Mouse (Mus musculus) left cerebral cortex, postnatal 25 days (tissue): ENCODE data around the gene Mcm3. TPM values are rescaled to one million over a fixed set of nuclear protein-coding genes. Genes with fewer than 3 reads are reported as not detected.
A peak's percentile ranks its signal among the peaks of the same experiment; 100 is the strongest.
"Not testable (repeated sequence)": the region's sequence is repeated elsewhere in the genome, so short reads cannot be mapped to it uniquely, and the experiment has no call there.

Experiments used
- DNase-seq, 2 experiments: peaks; one replicate each; pipeline ENCODE4 v3.0.0; 2022; ENCODE audit warnings: low spot score in 2 of 2, mixed read lengths in 1 of 2
- intact Hi-C: fragments of 180-260 bp; cut with DNase I; formaldehyde crosslinking; loops from one replicate; pipeline ENCODE4 v1.15.1; 2025
- total RNA-seq, 2 experiments: library from RNA; stranded (reverse); gene quantifications; 2 replicates each; pipeline ENCODE4 v1.2.3; 2021

The Mcm3 gene
- total RNA-seq, 2 experiments from 2014 or later = 2.2 to 3.1 TPM

DNA sequence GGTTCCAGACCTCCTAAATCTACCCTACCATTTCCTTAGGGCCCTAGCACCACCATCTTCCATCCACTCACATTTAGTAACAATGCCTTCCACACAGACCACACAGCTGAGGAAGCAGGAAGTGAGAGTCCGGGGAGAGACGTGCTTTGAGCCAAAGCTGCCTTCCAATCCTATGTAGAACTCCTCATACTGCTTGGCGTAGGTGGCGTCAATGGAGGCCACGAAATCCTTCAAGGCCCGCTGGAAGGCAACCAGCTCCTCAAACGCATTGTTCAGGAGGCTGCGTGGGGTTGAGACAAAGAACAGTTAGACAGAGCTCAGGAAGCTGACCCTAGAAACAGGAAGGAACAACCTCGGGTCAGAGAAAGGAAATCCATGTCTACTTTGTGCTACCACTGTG lies 2.9 kb downstream of the Mcm3 start:
- no peak for DNase-seq
- intact Hi-C loops = no loop called here

DNA sequence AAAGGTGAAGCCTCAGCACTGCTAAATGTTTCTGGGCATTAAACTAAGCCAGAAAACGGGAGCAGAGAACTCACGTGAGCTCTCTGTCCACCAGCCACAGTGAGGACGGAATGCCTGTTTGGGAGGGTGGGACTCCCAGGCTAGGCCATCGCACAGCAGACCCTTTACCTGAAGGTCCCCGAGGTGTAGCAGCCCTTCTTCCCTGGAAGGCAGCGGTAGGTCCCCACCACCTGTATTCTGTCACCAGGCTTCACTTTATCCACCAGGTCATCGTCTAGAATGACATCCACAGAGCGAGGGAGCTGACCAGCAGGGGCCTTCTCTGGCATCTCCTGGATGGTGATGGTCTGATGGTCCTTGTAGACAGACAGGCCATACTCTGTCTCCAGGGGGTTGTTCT lies 5.6 kb downstream of the Mcm3 start:
- intact Hi-C loops = no loop called here
- no peak for DNase-seq

DNA sequence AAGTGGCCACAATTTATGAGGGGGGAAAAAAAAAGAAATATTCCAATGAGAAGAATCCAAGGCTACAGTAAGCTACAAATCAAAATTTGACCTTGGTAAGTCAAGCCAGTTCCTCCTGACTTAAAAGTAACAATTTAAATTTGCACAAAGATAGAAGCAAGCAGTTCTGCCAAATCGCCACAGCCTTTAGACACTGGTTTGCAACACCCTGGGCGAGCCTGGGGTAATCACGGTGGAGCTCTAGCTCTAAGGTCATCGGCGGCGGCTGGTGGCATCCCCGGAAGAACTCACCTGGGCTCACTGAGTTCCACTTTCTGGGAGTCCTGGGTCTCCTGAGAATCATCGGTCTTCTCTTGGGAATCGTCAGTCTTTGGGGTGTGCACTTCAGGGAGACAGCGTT lies 15.6 kb downstream of the Mcm3 start:
- intact Hi-C loops = loop anchor here (5.0 kb wide), 2 partner anchors 88 to 358 kb away; partner anchors contain the start of gene Paqr8
- no peak for DNase-seq

DNA sequence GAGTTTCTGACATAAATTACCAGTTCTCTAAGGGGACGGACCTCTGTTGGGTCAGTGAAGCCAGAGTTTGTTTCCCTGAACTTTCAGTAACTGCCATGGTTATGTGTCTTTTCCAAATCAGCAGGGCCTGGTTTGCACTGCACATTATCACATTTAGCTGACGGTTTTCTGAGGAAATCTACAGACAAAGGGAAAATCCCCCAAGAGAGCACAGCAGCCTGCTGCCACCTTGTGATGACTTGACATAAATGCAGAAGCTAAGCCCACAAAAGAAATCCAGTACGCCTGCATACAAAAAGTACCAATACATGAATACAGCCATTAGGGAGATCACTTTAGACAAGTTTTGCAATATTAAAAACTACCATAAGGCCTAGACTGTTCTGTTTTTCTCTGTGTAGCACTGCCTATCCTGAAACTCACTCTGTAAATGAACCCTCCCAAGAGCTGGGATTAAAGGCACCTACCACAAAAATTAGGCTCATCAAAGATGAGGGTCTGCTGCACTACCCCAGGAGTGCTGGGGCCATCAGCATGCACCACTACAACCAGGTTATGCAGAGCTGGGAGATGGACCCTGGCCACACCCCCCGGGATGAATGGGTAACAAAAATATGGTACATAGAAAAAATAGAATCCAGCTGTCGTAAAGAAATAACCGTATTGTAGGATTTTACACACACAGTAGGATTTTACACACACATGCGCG lies 18.3 kb downstream of the Mcm3 start:
- DNase-seq = peak; percentile 56 to 80
- intact Hi-C loops = loop anchor here (1.0 to 5.0 kb wide), 4 partner anchors 90 to 360 kb away; partner anchors contain the start of gene Paqr8

DNA sequence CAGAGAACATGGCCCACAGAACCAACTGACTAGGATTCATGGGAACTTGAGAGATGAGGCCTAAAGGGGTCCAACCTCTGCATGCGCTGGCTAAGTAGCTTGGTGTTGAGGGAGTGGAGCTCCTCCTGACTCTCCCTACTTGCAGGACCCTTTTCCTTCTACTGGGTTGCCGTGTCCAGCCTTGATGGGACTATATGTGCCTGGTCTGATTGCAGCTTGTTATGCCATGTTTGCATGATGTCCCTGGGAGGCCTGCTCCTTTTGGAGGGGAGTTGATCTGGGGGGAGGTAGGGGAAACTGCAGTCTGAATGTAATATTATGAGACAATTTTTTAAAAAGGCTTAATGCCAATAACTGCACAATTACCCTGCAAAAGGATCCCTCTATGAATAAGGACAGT lies 18.8 kb downstream of the Mcm3 start:
- intact Hi-C loops = loop anchor here (2.0 to 5.0 kb wide), 3 partner anchors 91 to 361 kb away; partner anchors contain the start of gene Paqr8
- no peak for DNase-seq

DNA sequence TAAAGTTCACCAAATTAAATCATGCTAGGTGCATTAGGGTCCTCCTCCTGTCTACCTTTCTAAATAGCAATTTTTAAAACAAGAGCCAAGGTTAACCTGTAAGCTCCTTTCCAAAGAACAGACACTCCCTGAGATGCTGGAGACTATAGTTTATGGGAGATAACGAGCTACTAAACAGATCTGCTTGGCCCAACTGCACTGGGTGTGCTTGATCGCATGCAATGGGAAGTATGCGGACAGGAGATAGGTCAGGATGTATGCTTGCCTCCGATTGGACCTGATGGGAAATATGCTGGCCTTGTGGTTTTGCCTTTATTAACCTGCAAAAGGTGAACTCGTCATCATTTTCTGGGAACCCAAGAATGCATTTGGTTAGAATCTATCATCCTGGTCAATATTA lies 24.9 kb downstream of the Mcm3 start:
- DNase-seq = no peak
- intact Hi-C loops = no loop called here

DNA sequence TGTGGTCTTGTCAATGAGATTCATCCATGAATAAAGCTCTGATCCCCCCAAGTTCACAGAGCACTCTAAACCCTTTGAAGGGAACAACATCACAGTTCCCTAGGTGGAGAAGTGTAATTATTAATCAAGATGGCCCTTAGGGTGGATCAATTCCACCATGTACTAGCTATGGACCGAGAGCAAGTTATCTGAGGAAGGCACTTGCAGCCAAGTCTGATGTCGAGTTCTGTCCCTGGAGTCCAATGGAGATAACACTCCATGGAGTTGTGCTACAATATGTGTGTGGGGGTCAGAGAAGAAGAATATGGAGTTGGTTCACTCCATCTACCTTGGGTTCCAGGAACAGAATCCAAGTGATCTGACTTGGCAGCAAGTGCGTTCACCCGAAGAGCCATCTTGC lies 25.4 kb downstream of the Mcm3 start:
- no peak for DNase-seq
- intact Hi-C loops = no loop called here

DNA sequence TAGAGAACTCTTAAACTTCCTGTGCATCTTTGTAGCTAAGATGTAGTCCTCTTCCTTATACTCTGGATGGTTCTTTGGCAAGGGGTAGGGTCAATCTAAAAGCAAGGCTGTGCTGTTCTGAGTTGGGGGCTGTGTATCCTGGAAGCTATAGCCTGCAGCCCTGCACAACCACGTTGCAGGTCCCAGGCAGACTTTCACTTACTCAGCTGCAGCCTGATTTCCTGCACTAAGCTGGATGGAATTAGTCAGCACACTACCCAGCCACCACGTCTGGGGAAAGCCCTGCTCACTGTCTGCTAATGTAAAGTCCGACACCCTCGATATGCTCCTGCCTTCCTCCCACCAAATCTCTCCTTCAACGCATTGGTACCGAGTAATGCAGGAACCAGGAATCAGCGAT lies 28.7 kb downstream of the Mcm3 start:
- intact Hi-C loops = no loop called here
- peak in 1 of 2 experiments; percentile 24 for DNase-seq

DNA sequence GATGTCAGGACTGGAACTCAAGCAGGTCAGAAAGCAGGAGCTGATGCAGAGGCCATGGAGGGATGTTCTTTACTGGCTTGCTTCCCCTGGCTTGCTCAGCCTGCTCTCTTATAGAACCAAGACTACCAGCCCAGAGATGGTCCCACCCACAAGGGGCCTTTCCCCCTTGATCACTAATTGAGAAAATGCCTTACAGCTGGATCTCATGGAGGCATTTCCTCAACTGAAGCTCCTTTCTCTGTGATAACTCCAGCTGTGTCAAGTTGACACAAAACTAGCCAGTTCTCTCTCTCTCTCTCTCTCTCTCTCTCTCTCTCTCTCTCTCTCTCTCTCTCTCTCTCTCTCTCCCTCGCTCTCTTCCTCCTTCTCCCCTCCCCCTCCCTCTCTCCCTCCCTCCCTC lies 29.6 kb downstream of the Mcm3 start, which contains the start of gene Il17f:
Il17f (minus strand) TSS at position 101 of the 400 bp plus-strand sequence.
- DNase-seq = not testable (repeated sequence)

DNA sequence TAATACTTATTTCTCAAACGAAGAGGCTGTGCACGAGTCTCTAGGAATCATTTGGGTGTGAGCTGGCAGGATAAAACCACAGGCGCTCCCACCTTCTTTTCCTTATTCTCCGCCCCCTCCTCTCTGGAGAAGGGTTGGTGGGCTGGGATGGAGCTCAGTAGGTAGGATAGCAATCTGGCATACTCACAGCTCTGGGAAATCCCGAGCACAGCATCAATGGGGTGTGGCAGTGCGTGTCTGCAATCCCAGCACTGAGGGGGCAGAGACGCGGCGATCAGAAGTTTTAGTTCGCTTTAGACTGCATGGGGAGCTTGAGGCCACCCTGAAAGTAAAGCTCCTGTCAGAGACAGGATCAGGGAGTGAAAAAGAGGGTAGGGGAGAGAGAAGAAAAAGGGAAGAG lies 31.7 kb downstream of the Mcm3 start:
- DNase-seq = peak in 1 of 2 experiments; percentile 9
- intact Hi-C loops = no loop called here

More for the DNA sequence above, 29.6 kb downstream of the Mcm3 start, which contains the start of gene Il17f:
- intact Hi-C loops = not testable (repeated sequence)

DNA sequence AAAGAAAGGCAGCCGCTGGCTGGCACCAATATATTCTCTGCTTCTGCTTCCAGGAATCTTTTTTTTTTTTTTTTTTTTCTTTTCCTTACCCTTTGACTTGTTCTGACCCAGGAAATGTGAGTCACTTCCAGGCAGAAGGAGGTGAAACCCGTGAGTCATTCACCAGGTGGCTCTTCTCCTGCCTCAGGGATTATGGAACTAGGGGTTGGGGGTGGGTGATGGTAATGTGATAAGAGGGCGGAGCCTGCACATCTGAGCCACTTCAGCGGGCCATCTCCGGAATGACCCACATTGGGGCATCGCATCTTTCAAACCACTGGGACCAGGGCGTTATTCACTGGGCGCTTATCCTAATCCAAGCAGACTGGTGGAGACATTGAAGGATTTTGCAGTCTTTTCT lies 33.1 kb downstream of the Mcm3 start:
- no peak for DNase-seq
- intact Hi-C loops = no loop called here

DNA sequence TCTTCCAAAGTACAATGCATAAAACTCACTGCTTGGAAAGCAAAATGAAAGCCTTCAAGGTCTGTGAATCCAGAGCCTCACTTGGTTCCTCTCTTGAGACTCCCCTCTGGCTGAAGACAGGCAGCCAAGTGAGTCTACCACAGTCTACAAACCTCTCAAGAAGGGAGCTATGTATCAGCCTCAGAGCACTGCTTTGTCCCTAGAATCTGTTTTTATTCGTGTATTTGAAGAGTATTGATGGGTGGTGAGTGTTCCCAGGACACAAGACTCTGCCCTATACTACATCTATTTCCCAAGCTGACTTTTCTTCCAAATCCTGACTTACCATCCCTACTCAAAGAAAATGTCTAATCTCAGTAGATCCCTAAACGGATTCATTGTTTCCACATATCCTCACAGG lies 41.7 kb downstream of the Mcm3 start:
- intact Hi-C loops = no loop called here
- DNase-seq = no peak

DNA sequence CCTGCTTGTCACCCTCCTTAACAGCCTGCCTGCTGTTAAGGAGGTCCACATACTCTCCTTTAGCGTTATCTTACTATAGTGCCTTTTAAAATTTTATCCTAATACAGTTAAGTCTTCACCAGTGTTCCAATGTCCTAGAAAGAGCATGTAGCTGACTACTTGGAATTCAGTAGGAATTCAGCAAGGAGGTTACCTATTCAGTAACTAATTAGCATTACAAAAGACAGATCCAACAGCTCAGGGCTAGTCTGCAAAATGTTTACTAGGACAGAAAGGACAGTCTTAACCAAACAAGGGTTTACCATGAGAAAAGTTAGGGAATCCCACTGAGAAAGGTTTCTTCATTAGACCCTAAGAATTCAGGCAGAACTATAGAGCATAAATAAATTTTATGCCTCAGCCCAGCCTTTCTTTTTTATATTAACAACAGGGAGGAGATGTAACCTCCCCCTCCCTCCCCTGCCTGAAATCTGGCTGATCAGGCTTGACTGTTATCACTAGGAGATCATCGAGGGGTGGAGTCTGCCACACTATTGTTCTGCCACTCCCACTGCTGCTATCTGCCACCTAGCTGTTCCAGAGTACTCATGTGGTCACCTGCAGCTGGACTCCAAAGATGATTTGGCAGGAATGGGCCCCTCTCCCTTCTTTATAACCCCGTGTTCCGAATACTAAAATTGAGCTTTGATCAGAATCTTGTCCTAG lies 45.9 kb downstream of the Mcm3 start:
- DNase-seq, intact Hi-C loops: not testable (repeated sequence)

DNA sequence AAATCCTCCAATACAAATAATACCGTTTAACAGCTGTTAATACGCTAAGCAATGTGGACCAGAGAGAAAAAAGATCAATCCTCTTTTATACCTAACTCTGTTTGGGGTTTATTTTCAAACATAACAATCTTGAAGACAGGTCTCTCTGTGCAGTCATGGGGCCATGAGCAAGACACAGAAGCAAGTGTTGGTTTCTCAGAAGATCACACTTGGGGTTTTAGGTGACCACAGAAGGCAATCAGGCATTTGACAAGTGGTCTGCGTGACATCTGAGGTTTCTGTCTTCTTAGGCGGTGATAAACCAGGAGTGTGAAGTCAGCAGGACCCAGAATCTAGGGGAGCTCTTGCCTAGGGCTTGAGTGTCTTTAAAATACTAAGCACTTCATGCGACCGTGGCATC lies 53.6 kb downstream of the Mcm3 start:
- no peak for DNase-seq
- intact Hi-C loops = no loop called here

DNA sequence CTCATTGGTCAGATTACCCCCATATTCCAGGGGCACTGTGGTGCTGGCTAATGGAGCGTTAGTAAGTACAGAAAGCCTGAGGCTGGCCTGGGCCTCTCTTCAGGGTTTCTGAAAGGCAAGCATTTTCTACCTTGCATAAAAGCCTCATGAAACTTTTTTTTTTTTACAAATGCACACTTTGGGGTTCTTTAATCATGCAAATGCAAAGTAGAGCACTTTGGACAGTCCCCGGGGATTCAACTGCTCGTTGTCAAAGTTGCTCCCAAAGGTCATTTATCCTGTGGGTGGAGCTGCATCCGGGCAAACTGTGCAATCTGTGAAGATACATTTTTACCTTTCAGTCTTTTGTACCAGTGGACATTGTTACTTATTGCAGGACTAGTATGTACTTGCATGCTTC lies 58.7 kb downstream of the Mcm3 start:
- no peak for DNase-seq
- intact Hi-C loops = no loop called here

DNA sequence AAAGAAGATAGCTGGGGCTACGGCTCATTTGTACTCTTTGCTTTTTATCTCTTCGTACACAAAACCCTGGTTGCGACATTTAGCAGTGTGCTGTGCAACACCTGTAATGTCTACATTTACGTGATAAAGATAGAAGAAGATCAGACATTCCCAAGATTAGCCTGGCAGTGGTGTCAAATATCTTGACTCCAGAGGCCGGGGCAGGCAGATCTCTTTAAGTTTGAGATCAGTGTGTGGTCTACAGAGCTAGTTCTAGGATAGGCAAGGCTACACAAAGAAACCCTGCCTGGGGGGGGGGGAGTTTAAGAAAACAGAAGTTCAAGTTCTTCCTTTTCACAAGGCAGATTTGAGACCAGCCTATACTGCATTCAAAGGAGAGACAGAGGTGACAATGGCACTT lies 59.8 kb downstream of the Mcm3 start:
- intact Hi-C loops = no loop called here
- DNase-seq = no peak

DNA sequence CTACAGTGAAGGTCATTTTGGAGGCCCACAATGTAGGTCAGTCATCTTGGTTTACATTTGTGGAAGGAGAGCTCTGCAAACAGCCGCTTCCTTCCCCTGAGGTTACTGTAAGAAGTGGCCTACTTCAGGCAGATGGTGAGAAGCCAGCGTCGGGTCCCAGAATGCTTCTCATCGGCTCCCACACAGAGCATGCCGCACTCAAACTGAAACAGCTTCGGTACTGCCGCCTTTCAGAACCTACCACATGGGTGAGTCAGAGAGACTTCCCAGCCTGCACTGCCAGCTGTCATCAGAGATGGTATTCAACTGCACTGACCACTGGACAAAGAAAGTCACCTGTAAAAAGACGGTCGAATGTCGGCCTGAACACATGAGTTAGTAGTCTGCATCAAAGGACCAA lies 60.3 kb downstream of the Mcm3 start:
- DNase-seq = peak; percentile 20 to 88
- intact Hi-C loops = no loop called here

DNA sequence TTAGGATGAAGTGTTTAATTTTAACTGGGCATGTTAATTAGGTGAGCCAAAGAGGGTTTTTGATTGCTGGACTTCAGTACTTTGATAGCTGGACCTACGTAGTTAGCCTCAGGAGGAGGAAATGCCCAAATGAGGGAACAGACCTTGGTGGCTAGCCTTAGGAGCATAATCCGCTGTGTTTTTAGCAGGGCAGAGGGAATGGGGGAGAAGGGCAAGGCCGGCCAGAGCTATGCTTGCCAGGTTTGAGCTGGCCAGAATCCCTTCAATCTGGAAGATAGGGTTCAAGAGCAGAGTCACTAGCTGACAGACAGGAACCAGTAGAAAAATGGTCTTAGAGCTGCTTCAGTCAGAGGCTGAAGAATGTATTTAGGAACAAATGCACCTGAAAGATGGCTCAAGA lies 62.5 kb downstream of the Mcm3 start:
- intact Hi-C loops = no loop called here
- no peak for DNase-seq

DNA sequence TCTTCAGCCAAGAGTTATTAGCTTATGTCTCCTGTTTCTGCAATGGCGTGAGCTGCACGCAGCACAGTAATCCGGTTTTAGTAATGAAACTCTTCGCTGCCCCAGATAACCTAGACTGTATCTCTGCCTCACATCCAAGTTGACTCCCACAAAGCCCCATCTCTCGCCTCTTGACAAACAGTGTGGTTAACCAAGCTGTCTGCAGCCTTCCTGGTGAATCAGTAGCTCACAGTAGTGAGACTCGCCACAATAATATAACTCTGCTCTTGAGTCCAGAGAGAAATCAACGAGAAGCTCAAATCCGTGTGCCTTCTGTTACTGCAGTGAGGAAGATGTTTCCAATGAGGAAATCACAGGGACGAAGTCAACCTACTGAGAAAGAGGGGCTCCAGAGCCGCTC lies 65.7 kb downstream of the Mcm3 start:
- DNase-seq = no peak
- intact Hi-C loops = no loop called here
